Mouse (Mus musculus) activated CD4-positive, CD25-positive, alpha-beta regulatory T cell, adult 9 weeks (primary cell): Measurements from ENCODE around the gene Fam216b. TPM values are rescaled to one million over a fixed set of nuclear protein-coding genes. Genes with fewer than 3 reads are reported as not detected.

Source experiments
- polyA plus RNA-seq: library from polyadenylated mRNA; unstranded; fragments of 100-300 nt; shearing (Covaris generic); gene quantifications from one replicate; pipeline ENCODE4 v1.2.1, GENCODE M21; 2017

Gene Fam216b
- polyA plus RNA-seq = not detected

GRCm38 (mm10) chr14:78088907-78089306 lies at the start of gene Fam216b:
Gene Fam216b (minus strand): TSS chr14:78089007.

Other genes with a start within 250 kb of the Fam216b start
- gene Dnajc15, start 213.9 kb downstream of the Fam216b start, polyA plus RNA-seq = 162 TPM
- gene Epsti1, start 184.8 kb downstream of the Fam216b start, polyA plus RNA-seq = 135 TPM
- 14.2 TPM for gene Tnfsf11, start 219.0 kb upstream of the Fam216b start, polyA plus RNA-seq